Mouse (Mus musculus) forebrain, embryonic 13.5 days (tissue): Measurements from ENCODE around the gene Slc12a8. TPM values are rescaled to one million over a fixed set of nuclear protein-coding genes. Genes with fewer than 3 reads are reported as not detected.

Experiments
- ATAC-seq: fragments of 200-750 bp; cut with Nextera tagmentation; 2 replicates; pipeline ENCODE4 v1.8.0; 2017
- H3K27ac ChIP-seq: fragments of 300-500 bp; sonication (generic); 2 replicates; pipeline ENCODE4 v1.5.1; 2015; ENCODE audit warnings: inconsistent platforms, mild to moderate bottlenecking, moderate library complexity
- H3K27me3 ChIP-seq: fragments of 300-500 bp; sonication (generic); 2 replicates; pipeline ENCODE4 v1.6.1; 2015; ENCODE audit warnings: mild to moderate bottlenecking, inconsistent platforms
- H3K36me3 ChIP-seq: fragments of 300-500 bp; sonication (generic); 2 replicates; pipeline ENCODE4 v1.6.1; 2015; ENCODE audit warnings: mild to moderate bottlenecking, inconsistent platforms; ENCODE audit not compliant: poor library complexity, severe bottlenecking
- H3K4me1 ChIP-seq: fragments of 300-500 bp; sonication (generic); 2 replicates; pipeline ENCODE4 v1.6.1; 2015; ENCODE audit warnings: inconsistent platforms
- H3K4me2 ChIP-seq: fragments of 300-500 bp; sonication (generic); 2 replicates; pipeline ENCODE4 v1.6.1; 2015; ENCODE audit warnings: inconsistent platforms, mild to moderate bottlenecking, moderate library complexity
- H3K4me3 ChIP-seq: fragments of 300-500 bp; sonication (generic); 2 replicates; pipeline ENCODE4 v1.5.1; 2015; ENCODE audit warnings: mild to moderate bottlenecking, inconsistent platforms
- H3K9ac ChIP-seq: fragments of 300-500 bp; sonication (generic); 2 replicates; pipeline ENCODE4 v1.6.1; 2015; ENCODE audit warnings: mild to moderate bottlenecking, inconsistent platforms
- H3K9me3 ChIP-seq: fragments of 300-500 bp; sonication (generic); replicated peaks from 2 replicates; pipeline ENCODE4 v1.6.1; 2016; ENCODE audit warnings: inconsistent platforms
- WGBS: fragments of 180-500 bp; shearing (Covaris S2); methylation state at CpG from one replicate; pipeline ENCODE4 v1.1.7; 2015; 5-methylcytosine and 5-hydroxymethylcytosine counted together
- polyA plus RNA-seq: library from polyadenylated mRNA; unstranded; fragments of >200 nt; fragmentation: Nextera tagmentation; extraction: Ambion mirVana; gene quantifications from 2 replicates; pipeline ENCODE4 v1.2.1, GENCODE M21; 2015

The Slc12a8 gene
- polyA plus RNA-seq, 1 experiment from 2014 or later: 0.67 TPM

DNA sequence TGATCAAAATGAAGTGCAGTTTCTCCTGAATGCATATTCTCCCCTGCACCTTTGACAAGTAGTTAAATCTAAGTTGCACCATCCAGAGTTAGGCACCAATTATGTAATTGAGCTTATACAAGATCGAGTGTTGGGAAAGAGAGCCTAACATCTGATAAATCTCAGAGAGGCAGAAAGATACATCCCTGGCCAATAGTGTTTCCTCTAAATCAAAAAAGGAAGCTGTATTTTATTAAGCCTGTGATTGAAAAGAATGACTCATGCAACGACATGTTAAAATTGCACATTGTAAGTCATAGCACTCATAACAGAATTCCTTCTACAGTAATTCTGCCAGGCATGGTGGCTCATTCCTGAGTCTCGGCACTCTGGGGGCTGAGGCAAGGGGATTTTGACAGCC, 124.7 kb downstream of the Slc12a8 start:
- Histone ChIP-seq H3K4me1 (no peaks in the 10 kb centered on the region), H3K9me3 (0 out of 2 replicates have a peak, but pooled peaks cover under 1% of the 10 kb centered on the region), H3K9ac (no peak overlapping the region), H3K27ac (no peak overlapping the region), H3K36me3 (no peaks in the 10 kb centered on the region), H3K4me2 (no peak overlapping the region), H3K27me3 (no peaks in the 10 kb centered on the region), H3K4me3 (no peak overlapping the region)
- no peak for ATAC-seq
- 78% methylated on average over 3 of the region's 3 CpGs for WGBS

DNA sequence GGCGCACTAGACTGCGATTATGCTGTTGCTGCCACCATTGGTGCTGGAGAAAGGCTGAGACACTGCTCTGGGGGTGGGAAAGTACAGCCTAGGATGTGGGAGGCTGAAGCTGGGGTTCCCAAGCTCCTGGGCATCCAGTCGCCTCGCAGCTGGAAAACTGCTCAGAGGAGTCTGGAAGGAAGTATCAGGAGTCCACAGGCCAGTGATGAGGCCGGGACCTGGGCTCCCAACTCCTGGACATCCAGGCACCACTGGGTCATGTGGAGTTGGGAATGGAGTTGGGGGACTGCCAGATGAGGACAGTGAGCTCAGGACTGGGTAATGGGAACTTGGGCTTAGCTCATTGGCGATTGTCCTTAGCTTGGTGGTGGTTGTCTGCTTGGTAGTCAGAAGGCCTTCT, 136.0 kb downstream of the Slc12a8 start:
- no peak overlapping the region for H3K27ac ChIP-seq
- no peaks in the 10 kb centered on the region for H3K27me3 ChIP-seq
- peaks cover 16% of the 10 kb centered on the region for H3K9me3 ChIP-seq
- no peaks in the 10 kb centered on the region for H3K4me1 ChIP-seq
- H3K36me3 ChIP-seq: no peaks in the 10 kb centered on the region; the same call in 1 of the 2 replicates
- H3K4me2 ChIP-seq: no peak overlapping the region
- no peak overlapping the region for H3K4me3 ChIP-seq
- H3K9ac ChIP-seq: no peak overlapping the region
- WGBS: 94% methylated on average over 6 of the region's 6 CpGs
- no peak for ATAC-seq

- no peak overlapping the region for H3K4me2 ChIP-seq
- no peaks in the 10 kb centered on the region for H3K36me3 ChIP-seq
- WGBS: 94% methylated on average over 3 of the region's 3 CpGs
- no peaks in the 10 kb centered on the region for H3K4me1 ChIP-seq
- no peak overlapping the region for H3K27ac ChIP-seq
- H3K27me3 ChIP-seq: no peaks in the 10 kb centered on the region
- H3K9ac ChIP-seq: no peak overlapping the region
- no peak for ATAC-seq
- H3K4me3 ChIP-seq: no peak overlapping the region
- peaks cover 5% of the 10 kb centered on the region; the same call in 1 of the 2 replicates for H3K9me3 ChIP-seq
Measured at GRCm38 (mm10) chr16:33655443-33655842, 138.3 kb downstream of the Slc12a8 start.

DNA sequence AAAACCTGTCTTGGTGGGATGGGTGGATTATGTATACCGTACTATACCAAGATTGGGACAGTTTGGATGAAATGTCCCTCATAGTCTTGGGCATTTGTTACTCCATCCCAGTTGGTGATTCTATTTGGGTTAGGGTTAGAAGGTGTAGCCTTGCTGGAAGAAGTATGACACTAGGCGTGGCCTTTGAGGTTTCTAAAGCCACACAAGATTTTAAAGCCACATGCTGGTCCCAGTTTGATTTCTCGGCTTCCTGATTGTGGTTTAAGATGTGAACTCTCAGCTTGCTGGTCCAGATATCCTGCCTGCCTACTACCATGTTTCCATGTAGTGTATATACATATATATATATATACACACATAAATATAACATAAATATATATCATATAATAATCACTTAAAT, 140.1 kb downstream of the Slc12a8 start:
- Histone ChIP-seq H3K4me1 (no peaks in the 10 kb centered on the region), H3K27me3 (no peaks in the 10 kb centered on the region), H3K27ac (no peak overlapping the region), H3K4me3 (no peak overlapping the region), H3K4me2 (no peak overlapping the region), H3K9me3 (no peaks in the 10 kb centered on the region), H3K9ac (no peak overlapping the region), H3K36me3 (no peaks in the 10 kb centered on the region)
- ATAC-seq: no peak
- 91% methylated on average over 3 of the region's 3 CpGs for WGBS

- H3K4me3 ChIP-seq: no peak overlapping the region
- ATAC-seq: no peak
- no peak overlapping the region for H3K27ac ChIP-seq
- H3K36me3 ChIP-seq: no peaks in the 10 kb centered on the region
- H3K27me3 ChIP-seq: no peaks in the 10 kb centered on the region
- H3K9me3 ChIP-seq: no peaks in the 10 kb centered on the region
- no peak overlapping the region for H3K9ac ChIP-seq
- WGBS: 99% methylated on average over 3 of the region's 3 CpGs
- H3K4me2 ChIP-seq: no peak overlapping the region
- no peaks in the 10 kb centered on the region for H3K4me1 ChIP-seq
Measured at GRCm38 (mm10) chr16:33658121-33658520, 141.0 kb downstream of the Slc12a8 start.

DNA sequence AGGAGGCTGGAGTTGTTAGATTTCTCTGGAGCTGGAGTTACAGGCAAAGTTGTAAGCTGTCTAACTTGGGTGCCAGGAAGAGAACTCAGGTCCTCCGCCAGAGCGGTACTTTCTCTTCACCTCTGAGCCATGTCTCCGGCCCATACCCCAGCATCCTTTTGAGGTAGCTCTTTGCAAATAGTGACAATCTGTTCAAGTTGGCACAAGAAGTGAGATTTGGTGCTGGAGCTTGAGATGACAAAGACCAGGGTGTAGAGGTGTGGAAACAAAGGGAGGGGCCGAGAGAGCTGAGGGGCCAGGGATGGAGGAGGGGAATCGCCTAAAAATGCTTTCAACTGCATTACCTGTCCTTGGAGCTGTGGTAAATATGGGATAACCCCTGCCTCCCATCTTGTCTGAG, 142.4 kb downstream of the Slc12a8 start:
- H3K4me3 ChIP-seq: no peak overlapping the region
- no peak for ATAC-seq
- H3K9ac ChIP-seq: no peak overlapping the region
- no peak overlapping the region for H3K27ac ChIP-seq
- no peaks in the 10 kb centered on the region for H3K4me1 ChIP-seq
- no peaks in the 10 kb centered on the region for H3K9me3 ChIP-seq
- H3K4me2 ChIP-seq: no peak overlapping the region
- WGBS: 90% methylated on average over 5 of the region's 5 CpGs
- no peaks in the 10 kb centered on the region for H3K36me3 ChIP-seq
- H3K27me3 ChIP-seq: no peaks in the 10 kb centered on the region

GRCm38 (mm10) chr16:33660125-33660524, 143.0 kb downstream of the Slc12a8 start:
- H3K27ac ChIP-seq: no peak overlapping the region
- no peak overlapping the region for H3K4me2 ChIP-seq
- H3K27me3 ChIP-seq: no peaks in the 10 kb centered on the region
- H3K9me3 ChIP-seq: no peaks in the 10 kb centered on the region
- WGBS: 75% methylated on average over 5 of the region's 5 CpGs
- H3K36me3 ChIP-seq: no peaks in the 10 kb centered on the region
- no peak overlapping the region for H3K4me3 ChIP-seq
- no peak for ATAC-seq
- H3K4me1 ChIP-seq: no peaks in the 10 kb centered on the region
- H3K9ac ChIP-seq: no peak overlapping the region

DNA sequence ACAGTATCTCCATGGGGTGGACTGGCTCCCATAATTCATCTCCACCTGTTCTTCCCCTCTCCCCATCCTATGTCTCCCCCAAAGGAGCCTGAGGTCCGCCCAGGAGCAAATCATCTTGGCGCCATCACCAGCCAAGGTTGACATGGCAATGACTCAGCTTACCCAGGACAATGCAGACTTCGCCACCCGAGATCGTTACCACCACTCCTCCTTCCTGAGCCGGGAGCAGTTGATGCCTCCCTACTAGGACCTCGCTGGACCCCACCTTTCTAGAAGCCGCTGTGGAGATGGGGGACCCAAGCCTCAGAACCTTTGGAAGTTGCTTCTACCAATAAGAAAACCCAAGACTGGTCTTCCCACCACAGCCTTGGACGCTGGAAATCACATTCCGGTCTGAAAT, 145.7 kb downstream of the Slc12a8 start:
- no peak overlapping the region for H3K27ac ChIP-seq
- no peaks in the 10 kb centered on the region for H3K9me3 ChIP-seq
- H3K36me3 ChIP-seq: no peaks in the 10 kb centered on the region
- WGBS: 95% methylated on average over 10 of the region's 10 CpGs
- no peak overlapping the region for H3K4me3 ChIP-seq
- no peak for ATAC-seq
- H3K4me1 ChIP-seq: no peaks in the 10 kb centered on the region
- no peak overlapping the region for H3K9ac ChIP-seq
- H3K27me3 ChIP-seq: no peaks in the 10 kb centered on the region
- H3K4me2 ChIP-seq: no peak overlapping the region

GRCm38 (mm10) chr16:33666226-33666625, 149.1 kb downstream of the Slc12a8 start:
- Histone ChIP-seq H3K36me3 (no peaks in the 10 kb centered on the region), H3K4me2 (no peak overlapping the region), H3K4me1 (no peaks in the 10 kb centered on the region), H3K9me3 (no peaks in the 10 kb centered on the region), H3K4me3 (no peak overlapping the region), H3K27ac (no peak overlapping the region), H3K27me3 (no peaks in the 10 kb centered on the region), H3K9ac (no peak overlapping the region)
- ATAC-seq: no peak
- 93% methylated on average over 6 of the region's 6 CpGs for WGBS

DNA sequence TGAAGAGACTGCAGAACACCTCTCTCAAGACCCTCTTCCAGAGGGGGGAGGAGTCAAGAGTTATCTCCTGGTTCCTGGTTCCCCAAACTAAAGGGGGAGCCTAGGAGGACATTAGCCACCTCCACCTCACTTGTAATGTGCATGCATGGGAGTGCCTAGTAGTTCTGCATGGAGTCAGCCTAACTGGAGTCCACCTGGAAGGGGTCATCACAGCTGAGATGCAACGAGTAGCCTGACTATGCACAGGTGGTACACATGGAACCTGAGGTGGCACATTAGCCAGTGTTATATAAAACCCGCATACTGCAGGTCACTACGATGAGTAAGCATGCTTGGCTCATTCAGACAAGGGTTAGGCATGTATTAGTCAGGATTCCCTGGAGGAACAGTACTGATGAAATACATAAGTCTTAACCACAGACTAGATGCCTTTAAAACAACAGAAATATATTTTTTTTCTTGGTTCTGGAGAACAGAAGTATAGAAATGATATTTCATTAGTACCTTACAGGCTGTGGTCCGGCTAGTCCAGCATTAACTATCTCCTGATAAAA, 149.9 kb downstream of the Slc12a8 start:
- H3K4me2 ChIP-seq: no peak overlapping the region
- H3K36me3 ChIP-seq: no peaks in the 10 kb centered on the region
- H3K4me1 ChIP-seq: no peaks in the 10 kb centered on the region
- H3K27ac ChIP-seq: no peak overlapping the region
- 92% methylated on average over 4 of the region's 4 CpGs for WGBS
- ATAC-seq: no peak
- no peak overlapping the region for H3K9ac ChIP-seq
- no peaks in the 10 kb centered on the region for H3K27me3 ChIP-seq
- no peak overlapping the region for H3K4me3 ChIP-seq
- H3K9me3 ChIP-seq: no peaks in the 10 kb centered on the region

DNA sequence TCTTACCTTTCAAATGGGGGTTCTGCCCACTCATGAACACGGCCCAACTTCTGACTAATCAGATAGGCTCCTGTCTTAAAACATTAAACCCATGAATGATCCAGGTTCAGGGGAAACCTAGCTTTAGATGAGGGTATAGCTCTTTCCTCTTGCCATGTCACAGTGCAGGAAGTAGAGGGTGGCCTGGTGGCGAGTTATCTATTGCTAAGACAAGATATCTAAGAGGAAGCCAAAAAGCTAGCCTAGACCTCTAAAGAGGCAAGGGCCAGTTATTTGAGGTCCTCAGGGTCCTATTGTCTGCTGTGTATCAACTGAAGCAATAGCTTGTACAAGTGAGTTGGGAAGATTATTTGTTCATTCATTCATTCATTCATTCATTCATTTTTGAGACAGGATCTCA, 151.3 kb downstream of the Slc12a8 start:
- Histone ChIP-seq H3K27me3 (no peaks in the 10 kb centered on the region), H3K4me2 (no peak overlapping the region), H3K4me3 (no peak overlapping the region), H3K4me1 (peaks cover 4% of the 10 kb centered on the region), H3K27ac (no peak overlapping the region), H3K36me3 (no peaks in the 10 kb centered on the region), H3K9me3 (no peaks in the 10 kb centered on the region), H3K9ac (no peak overlapping the region)
- no peak for ATAC-seq
- WGBS: 88% methylated on average over 2 of the region's 2 CpGs

DNA sequence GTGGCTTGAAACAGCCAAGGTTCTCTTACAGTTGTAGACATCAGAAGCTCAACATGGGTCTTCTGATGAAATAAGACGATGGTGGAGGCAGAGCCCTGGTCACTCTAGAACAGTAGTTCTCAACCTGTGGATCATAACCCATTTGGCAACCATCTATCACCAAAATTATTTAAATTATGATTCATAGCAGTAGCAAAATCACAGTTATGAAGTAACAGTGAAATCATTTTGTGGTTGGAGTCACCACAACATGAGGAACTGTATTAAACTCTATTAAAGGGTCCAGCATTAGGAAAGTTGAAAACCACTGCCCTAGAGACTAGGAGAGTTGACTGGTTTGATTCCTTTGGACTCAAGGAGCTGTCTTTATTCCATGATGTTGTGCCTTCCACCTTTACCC, 151.9 kb downstream of the Slc12a8 start:
- no peak overlapping the region for H3K4me2 ChIP-seq
- no peak overlapping the region for H3K4me3 ChIP-seq
- H3K36me3 ChIP-seq: no peaks in the 10 kb centered on the region
- peaks cover 9% of the 10 kb centered on the region for H3K4me1 ChIP-seq
- no peaks in the 10 kb centered on the region for H3K9me3 ChIP-seq
- no peak overlapping the region for H3K27ac ChIP-seq
- 93% methylated on average over 1 of the region's 1 CpGs for WGBS
- H3K27me3 ChIP-seq: no peaks in the 10 kb centered on the region
- no peak overlapping the region for H3K9ac ChIP-seq
- ATAC-seq: no peak

DNA sequence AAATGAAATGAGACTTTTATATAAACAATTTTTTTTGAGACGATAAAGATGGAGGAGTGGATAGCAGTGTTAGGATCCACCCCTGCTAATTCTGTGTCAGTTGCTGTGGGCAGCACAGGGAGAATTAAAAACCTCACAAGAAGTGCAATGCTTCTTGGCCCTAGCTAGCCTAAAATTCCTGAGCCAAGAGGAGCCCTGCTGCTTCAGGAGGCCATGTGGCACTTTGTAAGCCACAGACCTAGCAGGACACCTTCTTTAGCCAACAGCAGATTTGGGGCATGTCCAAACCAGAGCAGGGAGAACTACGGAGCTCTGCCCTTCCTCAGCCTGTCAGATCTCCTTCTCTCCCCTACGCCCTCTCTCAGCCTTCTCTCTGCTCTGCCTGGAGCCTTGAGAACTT, 153.2 kb downstream of the Slc12a8 start:
- no peak overlapping the region for H3K4me3 ChIP-seq
- H3K9me3 ChIP-seq: no peaks in the 10 kb centered on the region
- H3K4me1 ChIP-seq: peaks cover 9% of the 10 kb centered on the region
- ATAC-seq: no peak
- 87% methylated on average over 3 of the region's 3 CpGs for WGBS
- H3K4me2 ChIP-seq: no peak overlapping the region
- no peaks in the 10 kb centered on the region for H3K36me3 ChIP-seq
- H3K27ac ChIP-seq: no peak overlapping the region
- H3K27me3 ChIP-seq: no peaks in the 10 kb centered on the region
- no peak overlapping the region for H3K9ac ChIP-seq
